Mouse (Mus musculus) kidney, postnatal 0 days (tissue): ENCODE measurements at regions not wholly inside any gene's neighbourhood (a gene's known extent, or its start where the extent isn't known, plus 50 kb on each side); places are given as distances from the start of the nearest gene placed in this dataset.
A peak's percentile ranks its signal among the peaks of the same experiment; 100 is the strongest.

Source experiments
- ATAC-seq: fragments of 200-750 bp; cut with Nextera tagmentation; replicated peaks from 2 replicates; pipeline ENCODE4 v1.8.0; 2017; ENCODE audit warnings: low read depth, moderate number of reproducible peaks, moderate TSS enrichment, moderate library complexity; ENCODE audit not compliant: low FRiP score
- DNase-seq: peaks from one replicate; pipeline ENCODE4 v3.0.0-alpha.2; 2016; ENCODE audit warnings: low spot score
- H3K27ac ChIP-seq: fragments of 300-500 bp; sonication (generic); 2 replicates; pipeline ENCODE4 v1.5.1; 2014; ENCODE audit warnings: mild to moderate bottlenecking
- H3K27me3 ChIP-seq: fragments of 300-500 bp; sonication (generic); 2 replicates; pipeline ENCODE4 v1.6.1; 2014; ENCODE audit warnings: low read length, mixed read lengths; ENCODE audit not compliant: insufficient read depth
- H3K36me3 ChIP-seq: fragments of 300-500 bp; sonication (generic); 2 replicates; pipeline ENCODE4 v1.6.1; 2014; ENCODE audit warnings: low read length, mixed read lengths; ENCODE audit not compliant: insufficient read depth
- H3K4me1 ChIP-seq: fragments of 300-500 bp; sonication (generic); replicated peaks from 2 replicates; pipeline ENCODE4 v1.6.1; 2014; ENCODE audit warnings: antibody characterized with exemption, low read length, mixed read lengths; ENCODE audit not compliant: insufficient read depth
- H3K4me2 ChIP-seq: fragments of 300-500 bp; sonication (generic); 2 replicates; pipeline ENCODE4 v1.6.1; 2014; ENCODE audit warnings: mild to moderate bottlenecking, low read length, moderate library complexity, mixed read lengths
- H3K4me3 ChIP-seq: fragments of 300-500 bp; sonication (generic); replicated peaks from 2 replicates; pipeline ENCODE4 v1.5.1; 2014; ENCODE audit warnings: low read depth, low read length
- H3K9ac ChIP-seq: fragments of 300-500 bp; sonication (generic); 2 replicates; pipeline ENCODE4 v1.6.1; 2014; ENCODE audit warnings: low read depth, low read length
- H3K9me3 ChIP-seq: fragments of 300-500 bp; sonication (generic); replicated peaks from 2 replicates; pipeline ENCODE4 v1.6.1; 2016; ENCODE audit warnings: low read length, inconsistent platforms, mixed read lengths
- CTCF ChIP-seq: IDR thresholded peaks from 2 replicates; pipeline ENCODE4 v1.5.1; 2016; ENCODE audit warnings: antibody characterized with exemption, low read depth, mild to moderate bottlenecking, moderate library complexity
- WGBS: fragments of 180-500 bp; shearing (Covaris S2); extraction: QIAGEN DNeasy Blood & Tissue Kit; methylation state at CpG from one replicate; pipeline ENCODE4 v1.1.7; 2014; 5-methylcytosine and 5-hydroxymethylcytosine counted together

GRCm38 (mm10) chr3:21820051-21820598, 256.3 kb upstream of the Tbl1xr1 start:
- Histone ChIP-seq H3K9me3 (no peaks in the 10 kb centered on the region), H3K4me3 (no peak overlapping the region), H3K4me2 (no peak overlapping the region), H3K4me1 (no peaks in the 10 kb centered on the region), H3K27ac (no peak overlapping the region), H3K27me3 (no peaks in the 10 kb centered on the region), H3K9ac (no peak overlapping the region), H3K36me3 (no peaks in the 10 kb centered on the region)
- WGBS: 64% methylated on average over 3 of the region's 3 CpGs
- DNase-seq (peak; percentile 38), ATAC-seq (no peak)
- TF ChIP-seq CTCF: no peak

GRCm38 (mm10) chr3:21822675-21823074, 253.8 kb upstream of the Tbl1xr1 start:
- ATAC-seq: no peak
- Histone ChIP-seq H3K4me3 (no peak overlapping the region), H3K27me3 (no peaks in the 10 kb centered on the region), H3K4me1 (no peaks in the 10 kb centered on the region), H3K9ac (no peak overlapping the region), H3K4me2 (no peak overlapping the region), H3K9me3 (no peaks in the 10 kb centered on the region), H3K36me3 (no peaks in the 10 kb centered on the region), H3K27ac (no peak overlapping the region)
- no peak for DNase-seq
- TF ChIP-seq CTCF: no peak
- WGBS: 82% methylated on average over 4 of the region's 4 CpGs

- Histone ChIP-seq H3K36me3 (no peaks in the 10 kb centered on the region), H3K9me3 (no peaks in the 10 kb centered on the region), H3K4me2 (no peak overlapping the region), H3K9ac (no peak overlapping the region), H3K4me1 (no peaks in the 10 kb centered on the region), H3K27me3 (no peaks in the 10 kb centered on the region), H3K4me3 (no peak overlapping the region), H3K27ac (no peak overlapping the region)
- no peak for TF ChIP-seq CTCF
- WGBS: 84% methylated on average over 4 of the region's 4 CpGs
- no peak for ATAC-seq
- no peak for DNase-seq
Measured at GRCm38 (mm10) chr3:21823331-21823730, 253.1 kb upstream of the Tbl1xr1 start.

GRCm38 (mm10) chr3:21824101-21824880, 252.2 kb upstream of the Tbl1xr1 start:
- no peaks in the 10 kb centered on the region for H3K36me3 ChIP-seq
- H3K9ac ChIP-seq: no peak overlapping the region
- H3K27me3 ChIP-seq: no peaks in the 10 kb centered on the region
- DNase-seq (no peak), ATAC-seq (no peak)
- H3K4me2 ChIP-seq: no peak overlapping the region
- TF ChIP-seq CTCF: no peak
- H3K27ac ChIP-seq: no peak overlapping the region
- no peaks in the 10 kb centered on the region for H3K4me1 ChIP-seq
- WGBS: 54% methylated on average over 8 of the region's 8 CpGs
- no peaks in the 10 kb centered on the region for H3K9me3 ChIP-seq
- no peak overlapping the region for H3K4me3 ChIP-seq

GRCm38 (mm10) chr3:21824913-21825610, 251.4 kb upstream of the Tbl1xr1 start:
- Histone ChIP-seq H3K27me3 (no peaks in the 10 kb centered on the region), H3K9me3 (no peaks in the 10 kb centered on the region), H3K4me1 (no peaks in the 10 kb centered on the region), H3K4me2 (no peak overlapping the region), H3K4me3 (no peak overlapping the region), H3K36me3 (no peaks in the 10 kb centered on the region), H3K9ac (no peak overlapping the region), H3K27ac (no peak overlapping the region)
- no peak for DNase-seq
- WGBS: 88% methylated on average over 5 of the region's 5 CpGs
- no peak for ATAC-seq
- no peak for TF ChIP-seq CTCF

GRCm38 (mm10) chr3:21827656-21828055, 248.8 kb upstream of the Tbl1xr1 start:
- Histone ChIP-seq H3K9me3 (no peaks in the 10 kb centered on the region), H3K27me3 (no peaks in the 10 kb centered on the region), H3K9ac (no peak overlapping the region), H3K27ac (no peak overlapping the region), H3K4me2 (no peak overlapping the region), H3K4me3 (no peak overlapping the region), H3K4me1 (no peaks in the 10 kb centered on the region), H3K36me3 (no peaks in the 10 kb centered on the region)
- ATAC-seq: no peak
- TF ChIP-seq CTCF: no peak
- no peak for DNase-seq
